Mouse (Mus musculus): Measurements from ENCODE around the gene Ninj1. TPM values are rescaled to one million over a fixed set of nuclear protein-coding genes. Genes with fewer than 3 reads are reported as not detected.

The Ninj1 gene
- total and polyA plus RNA-seq, 2 experiments from 2014 or later, result 50.0 to 54.4 TPM

DNA sequence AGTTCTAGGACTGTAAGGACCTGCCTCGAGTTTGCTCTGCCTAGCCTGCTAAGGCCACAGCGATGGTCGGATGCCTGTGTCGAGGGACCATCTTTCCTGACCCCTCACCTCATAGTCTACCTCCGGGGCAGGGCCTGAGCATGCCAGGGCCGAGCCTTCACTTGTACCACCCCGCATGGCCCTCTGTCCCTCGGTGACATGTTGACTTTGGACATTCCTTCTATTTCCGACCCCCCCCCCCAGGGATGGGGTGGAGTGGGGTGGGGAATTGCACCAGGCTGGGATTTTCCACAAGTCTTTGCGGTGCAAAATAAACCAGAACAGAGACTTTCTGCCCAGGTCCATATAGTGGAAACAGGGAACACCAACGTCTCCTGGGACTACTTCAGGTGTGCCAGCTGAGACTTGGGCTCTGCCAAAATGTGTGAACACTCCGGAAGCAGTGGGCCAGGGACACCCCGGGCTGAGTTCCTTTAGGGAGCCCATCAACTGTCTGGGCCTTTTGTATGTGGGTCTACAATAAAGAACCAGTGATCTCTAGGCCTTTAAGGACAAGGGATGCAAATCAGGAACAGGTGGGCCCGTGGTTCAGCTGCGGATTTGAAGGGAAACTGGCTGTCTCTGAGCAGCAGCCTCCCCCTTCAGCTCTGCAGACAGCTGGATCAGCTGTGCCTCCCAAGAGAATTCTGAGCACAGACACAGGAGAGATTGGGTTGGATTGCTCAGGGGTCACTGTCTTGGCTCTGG is 1.1 kb downstream of the Ninj1 start:
- peak; percentile 10 for DNase-seq (ENCODE audit: low spot score)
- WGBS, result 22% methylated on average over 15 of the region's 15 CpGs
- Histone ChIP-seq H3K4me3 (ENCODE audit: low read length) (peak overlapping the region; percentile 74), H3K36me3 (ENCODE audit: insufficient read depth, low read length) (no peaks in the 10 kb centered on the region), H3K9me3 (ENCODE audit: low read length) (no peaks in the 10 kb centered on the region), H3K4me1 (ENCODE audit: insufficient read depth, low read length) (peaks cover 8% of the 10 kb centered on the region), H3K9ac (replicated peaks; ENCODE audit: low read length) (peak overlapping the region; percentile 73; the same call in 1 of the 2 replicates), H3K4me2 (ENCODE audit: low read depth, low read length) (peak overlapping the region; percentile 100), H3K27ac (peak overlapping the region; percentile 78; the same call in 1 of the 2 replicates), H3K27me3 (ENCODE audit: insufficient read depth, low read length) (no peaks in the 10 kb centered on the region)
- no peak for ATAC-seq
- TF ChIP-seq CTCF (IDR thresholded peaks at IDR 0.05; ENCODE audit: low read depth), result no peak

GRCm38 (mm10) chr13:49188966-49189360 is 1.7 kb downstream of the Ninj1 start:
- H3K36me3 ChIP-seq (ENCODE audit: insufficient read depth, low read length), result no peaks in the 10 kb centered on the region
- H3K4me2 ChIP-seq (ENCODE audit: low read depth, low read length), result peak overlapping the region; percentile 100; the same call in 1 of the 2 replicates
- no peak overlapping the region for H3K27ac ChIP-seq
- TF ChIP-seq CTCF (IDR thresholded peaks at IDR 0.05; ENCODE audit: low read depth), result no peak
- no peak overlapping the region for H3K4me3 ChIP-seq (ENCODE audit: low read length)
- ATAC-seq (no peak), DNase-seq (ENCODE audit: low spot score) (no peak)
- no peak overlapping the region for H3K9ac ChIP-seq (replicated peaks; ENCODE audit: low read length)
- H3K9me3 ChIP-seq (ENCODE audit: low read length), result no peaks in the 10 kb centered on the region
- H3K27me3 ChIP-seq (ENCODE audit: insufficient read depth, low read length), result no peaks in the 10 kb centered on the region
- WGBS, result 59% methylated on average over 2 of the region's 2 CpGs
- peaks cover 8% of the 10 kb centered on the region for H3K4me1 ChIP-seq (ENCODE audit: insufficient read depth, low read length)

GRCm38 (mm10) chr13:49189970-49190870 is 2.9 kb downstream of the Ninj1 start:
- DNase-seq (ENCODE audit: low spot score) (no peak), ATAC-seq (no peak)
- Histone ChIP-seq H3K4me3 (ENCODE audit: low read length) (no peak overlapping the region), H3K4me2 (ENCODE audit: low read depth, low read length) (no peak overlapping the region), H3K4me1 (ENCODE audit: insufficient read depth, low read length) (peaks cover 8% of the 10 kb centered on the region), H3K9ac (replicated peaks; ENCODE audit: low read length) (no peak overlapping the region), H3K27me3 (ENCODE audit: insufficient read depth, low read length) (no peaks in the 10 kb centered on the region), H3K36me3 (ENCODE audit: insufficient read depth, low read length) (no peaks in the 10 kb centered on the region; the same call in 1 of the 2 replicates), H3K27ac (no peak overlapping the region), H3K9me3 (ENCODE audit: low read length) (no peaks in the 10 kb centered on the region)
- TF ChIP-seq CTCF (IDR thresholded peaks at IDR 0.05; ENCODE audit: low read depth), result no peak
- 77% methylated on average over 12 of the region's 12 CpGs for WGBS

- no peaks in the 10 kb centered on the region for H3K27me3 ChIP-seq (ENCODE audit: insufficient read depth, low read length)
- peaks cover 8% of the 10 kb centered on the region for H3K4me1 ChIP-seq (ENCODE audit: insufficient read depth, low read length)
- ATAC-seq, result no peak
- 75% methylated on average over 7 of the region's 7 CpGs for WGBS
- DNase-seq (ENCODE audit: low spot score), result no peak
- no peaks in the 10 kb centered on the region for H3K9me3 ChIP-seq (ENCODE audit: low read length)
- H3K9ac ChIP-seq (replicated peaks; ENCODE audit: low read length), result no peak overlapping the region
- no peak overlapping the region for H3K4me2 ChIP-seq (ENCODE audit: low read depth, low read length)
- no peak overlapping the region for H3K27ac ChIP-seq
- H3K36me3 ChIP-seq (ENCODE audit: insufficient read depth, low read length), result peaks cover 6% of the 10 kb centered on the region; the same call in 1 of the 2 replicates
- no peak for TF ChIP-seq CTCF (IDR thresholded peaks at IDR 0.05; ENCODE audit: low read depth)
- H3K4me3 ChIP-seq (ENCODE audit: low read length), result no peak overlapping the region
These were observed 3.8 kb downstream of the Ninj1 start for GRCm38 (mm10) chr13:49190876-49191672.

GRCm38 (mm10) chr13:49191673-49192035 is 4.4 kb downstream of the Ninj1 start:
- Histone ChIP-seq H3K27ac (no peak overlapping the region), H3K27me3 (ENCODE audit: insufficient read depth, low read length) (no peaks in the 10 kb centered on the region), H3K4me2 (ENCODE audit: low read depth, low read length) (no peak overlapping the region), H3K36me3 (ENCODE audit: insufficient read depth, low read length) (peaks cover 9% of the 10 kb centered on the region; the same call in 1 of the 2 replicates), H3K4me3 (ENCODE audit: low read length) (no peak overlapping the region), H3K9ac (replicated peaks; ENCODE audit: low read length) (no peak overlapping the region), H3K9me3 (ENCODE audit: low read length) (no peaks in the 10 kb centered on the region), H3K4me1 (ENCODE audit: insufficient read depth, low read length) (peaks cover 8% of the 10 kb centered on the region)
- WGBS, result 60% methylated on average over 5 of the region's 5 CpGs
- ATAC-seq (no peak), DNase-seq (ENCODE audit: low spot score) (no peak)
- TF ChIP-seq CTCF (IDR thresholded peaks at IDR 0.05; ENCODE audit: low read depth), result no peak

DNA sequence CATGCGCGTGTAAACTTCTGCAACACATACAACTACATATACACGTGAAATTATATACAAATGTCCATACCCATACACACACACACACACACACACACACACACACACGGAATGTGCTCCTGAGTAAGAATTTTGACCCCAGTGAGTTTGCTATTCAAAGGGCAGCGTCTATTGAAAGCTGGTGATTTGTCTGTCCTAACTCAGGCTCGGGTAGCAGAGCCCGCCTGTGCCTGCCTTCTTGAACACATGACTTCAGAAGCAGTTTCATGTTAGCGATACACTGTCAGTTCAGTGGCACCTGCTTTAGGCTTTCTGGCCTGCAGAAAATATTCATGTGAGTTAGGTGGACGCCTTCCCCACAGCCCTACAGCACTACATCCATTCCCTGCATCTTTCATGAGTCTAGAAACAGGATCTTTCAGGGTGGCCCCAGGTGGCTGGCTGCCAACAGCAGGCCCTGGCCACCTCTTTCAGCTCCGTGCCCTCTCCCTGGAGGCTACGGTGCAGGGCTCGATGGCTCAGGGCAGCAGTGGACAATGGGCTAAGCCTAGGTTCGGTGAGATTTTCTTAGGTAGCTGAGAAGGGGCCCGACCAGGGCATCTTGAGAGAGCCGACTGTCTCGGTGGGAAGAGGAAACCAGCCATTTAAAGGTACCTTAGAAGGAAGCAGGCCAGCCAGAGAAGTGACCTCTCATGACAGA is 5.0 kb downstream of the Ninj1 start:
- WGBS, result 63% methylated on average over 16 of the region's 16 CpGs
- no peak for TF ChIP-seq CTCF (IDR thresholded peaks at IDR 0.05; ENCODE audit: low read depth)
- Histone ChIP-seq H3K27me3 (ENCODE audit: insufficient read depth, low read length) (no peaks in the 10 kb centered on the region), H3K9ac (replicated peaks; ENCODE audit: low read length) (no peak overlapping the region), H3K4me3 (ENCODE audit: low read length) (no peak overlapping the region), H3K4me2 (ENCODE audit: low read depth, low read length) (no peak overlapping the region), H3K27ac (no peak overlapping the region), H3K4me1 (ENCODE audit: insufficient read depth, low read length) (peaks cover 8% of the 10 kb centered on the region), H3K36me3 (ENCODE audit: insufficient read depth, low read length) (peaks cover 9% of the 10 kb centered on the region; the same call in 1 of the 2 replicates), H3K9me3 (ENCODE audit: low read length) (no peaks in the 10 kb centered on the region)
- no peak for ATAC-seq
- no peak for DNase-seq (ENCODE audit: low spot score)
